Mouse (Mus musculus) embryonic fibroblast, embryonic 13.5 days (primary cell): ENCODE measurements around the gene Nup210l. TPM values are rescaled to one million over a fixed set of nuclear protein-coding genes. Genes with fewer than 3 reads are reported as not detected.

ENCODE experiments used
- H3K27ac ChIP-seq: 2 replicates; pipeline ENCODE4 v1.5.1; 2012; ENCODE audit warnings: low read length, control low read depth, inconsistent platforms; ENCODE audit not compliant: insufficient read depth
- H3K4me1 ChIP-seq: 2 replicates; pipeline ENCODE4 v1.6.1; 2011; ENCODE audit warnings: low read length; ENCODE audit not compliant: control insufficient read depth, insufficient read depth
- H3K4me3 ChIP-seq: 2 replicates; pipeline ENCODE4 v1.5.1; 2011; ENCODE audit warnings: mild to moderate bottlenecking, control low read depth, low read length; ENCODE audit not compliant: insufficient read depth
- CTCF ChIP-seq: IDR thresholded peaks from 2 replicates; pipeline ENCODE4 v1.5.1; 2011; ENCODE audit warnings: mild to moderate bottlenecking, control low read depth, low read length, moderate library complexity, borderline replicate concordance; ENCODE audit not compliant: insufficient read depth
- POLR2A ChIP-seq: IDR thresholded peaks from 2 replicates; pipeline ENCODE4 v1.6.1; 2011; ENCODE audit warnings: low read depth, mild to moderate bottlenecking, control low read depth, low read length, moderate library complexity
- polyA plus RNA-seq: library from polyadenylated mRNA; stranded (reverse); fragments of >200 nt; gene quantifications from 2 replicates; pipeline ENCODE4 v1.2.4, GENCODE M21; 2011; ENCODE audit warnings: low read depth; ENCODE audit not compliant: missing spikeins, insufficient read length

Gene Nup210l
- polyA plus RNA-seq, 1 experiment: 0.86 TPM

- H3K27ac ChIP-seq: peak overlapping the region; percentile 84
- TF ChIP-seq POLR2A: peak; percentile 52; the same call in 1 of the 2 replicates
- TF ChIP-seq CTCF: no peak
- H3K4me3 ChIP-seq: peak overlapping the region; percentile 76
- H3K4me1 ChIP-seq: peaks cover 12% of the 10 kb centered on the region
Measured at GRCm38 (mm10) chr3:90254419-90255193, 150.7 kb downstream of the Nup210l start.

- TF ChIP-seq CTCF: no peak
- TF ChIP-seq POLR2A: no peak
- Histone ChIP-seq H3K4me3 (peak overlapping the region; percentile 76), H3K4me1 (peaks cover 12% of the 10 kb centered on the region), H3K27ac (no peak overlapping the region)
Measured at GRCm38 (mm10) chr3:90255194-90255565, 151.2 kb downstream of the Nup210l start.

- no peak overlapping the region for H3K4me3 ChIP-seq
Measured at GRCm38 (mm10) chr3:90255784-90256353, 151.9 kb downstream of the Nup210l start.

DNA sequence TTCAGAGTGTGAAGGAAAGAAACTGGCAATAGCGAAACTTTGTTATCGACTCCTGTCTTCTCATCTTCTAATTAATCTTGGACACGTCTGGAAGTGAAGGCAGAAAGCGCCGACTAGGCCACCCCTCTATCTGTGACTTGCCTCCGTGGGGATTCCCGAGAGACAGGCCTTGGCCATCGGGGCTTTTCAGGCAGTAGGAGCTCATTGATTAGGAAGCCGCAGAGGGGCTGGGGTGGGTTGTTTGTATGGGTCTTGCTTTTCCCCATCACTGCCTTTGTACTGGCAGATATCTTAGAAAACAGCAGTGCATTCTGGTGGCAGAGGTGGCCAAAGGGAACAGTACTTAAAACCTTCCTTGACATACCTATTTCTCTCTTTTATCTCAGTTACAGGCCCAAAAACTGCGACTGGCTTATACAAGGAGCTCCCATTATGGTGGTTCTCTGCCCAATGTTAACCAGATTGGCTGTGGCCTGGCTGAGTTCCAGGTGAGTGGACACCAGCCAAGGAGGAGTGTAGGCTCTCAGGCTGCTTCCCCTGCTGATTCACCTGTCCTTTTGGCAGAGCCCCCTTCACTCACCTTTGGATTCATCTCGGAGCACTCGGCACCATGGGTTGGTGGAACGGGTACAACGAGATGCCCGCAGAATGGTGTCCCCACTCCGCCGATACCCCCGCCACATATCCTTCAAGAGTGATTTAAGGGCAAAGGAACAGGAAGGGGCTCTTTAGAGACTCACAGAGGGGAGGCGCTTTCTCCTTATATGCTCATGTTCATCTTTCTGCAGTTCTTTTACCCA, 153.0 kb downstream of the Nup210l start:
- Histone ChIP-seq H3K4me3 (no peak overlapping the region), H3K4me1 (0 out of 2 replicates have a peak, but pooled peaks cover 3% of the 10 kb centered on the region), H3K27ac (no peak overlapping the region)
- no peak for TF ChIP-seq POLR2A
- no peak for TF ChIP-seq CTCF

More at GRCm38 (mm10) chr3:90255784-90256353, 151.9 kb downstream of the Nup210l start:
- Histone ChIP-seq H3K4me1 (peaks cover 8% of the 10 kb centered on the region), H3K27ac (no peak overlapping the region)
- no peak for TF ChIP-seq CTCF
- no peak for TF ChIP-seq POLR2A

DNA sequence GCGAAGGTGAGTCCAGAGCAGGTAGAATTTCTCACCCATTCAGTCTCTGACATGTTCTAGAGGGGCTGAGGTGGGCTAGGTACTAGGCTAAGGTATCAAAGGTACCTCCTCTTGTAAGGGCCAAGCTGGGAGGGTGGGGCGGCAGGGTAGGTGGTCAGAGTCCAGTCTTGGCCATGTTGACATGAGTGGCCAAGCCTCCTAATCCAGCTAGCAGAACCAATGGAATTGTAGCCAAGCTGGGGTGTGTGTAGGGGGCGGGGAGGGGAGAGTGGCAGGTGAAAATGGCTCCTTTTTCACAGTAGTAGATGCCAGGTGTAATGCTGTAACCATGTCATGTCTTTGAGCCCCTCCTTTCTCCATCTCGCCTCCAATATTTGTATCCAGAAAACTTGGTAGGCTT, 154.6 kb downstream of the Nup210l start:
- no peak overlapping the region for H3K4me3 ChIP-seq
- TF ChIP-seq CTCF: no peak
- TF ChIP-seq POLR2A: no peak
- H3K4me1 ChIP-seq: 0 out of 2 replicates have a peak, but pooled peaks cover 3% of the 10 kb centered on the region
- H3K27ac ChIP-seq: no peak overlapping the region

Other genes starting within 250 kb of the Nup210l start
- 1.9 and 2.3 TPM in 2 replicates for gene Il6ra, start 190.9 kb upstream of the Nup210l start, polyA plus RNA-seq
- 109 and 120 TPM in 2 replicates for gene Atp8b2, start 140.6 kb upstream of the Nup210l start, polyA plus RNA-seq
- 132 and 163 TPM in 2 replicates for gene Hax1, start 105.4 kb upstream of the Nup210l start, polyA plus RNA-seq
- gene 4933434E20Rik, start 52.5 kb upstream of the Nup210l start, polyA plus RNA-seq: 110 and 114 TPM in 2 replicates
- gene Ubap2l, start 51.5 kb upstream of the Nup210l start, polyA plus RNA-seq: 241 and 256 TPM in 2 replicates
- 498 and 523 TPM in 2 replicates for gene Tpm3, start 31.5 kb upstream of the Nup210l start, polyA plus RNA-seq
- gene Rps27, start 109.5 kb downstream of the Nup210l start, polyA plus RNA-seq: 36.9 and 264 TPM in 2 replicates
- gene Rab13, start 109.6 kb downstream of the Nup210l start, polyA plus RNA-seq: 32.1 and 33.5 TPM in 2 replicates
- 47.1 and 47.5 TPM in 2 replicates for gene Jtb, start 127.5 kb downstream of the Nup210l start, polyA plus RNA-seq
- 2.0 and 2.3 TPM in 2 replicates for gene Creb3l4, start 139.4 kb downstream of the Nup210l start, polyA plus RNA-seq
- 253 and 312 TPM in 2 replicates for gene Slc39a1, start 144.0 kb downstream of the Nup210l start, polyA plus RNA-seq
- 29.5 and 34.3 TPM in 2 replicates for gene Crtc2, start 150.0 kb downstream of the Nup210l start, polyA plus RNA-seq
- 6.8 and 10.3 TPM in 2 replicates for gene Dennd4b, start 161.1 kb downstream of the Nup210l start, polyA plus RNA-seq
- 63.1 and 70.0 TPM in 2 replicates for gene Gatad2b, start 189.0 kb downstream of the Nup210l start, polyA plus RNA-seq